Mouse (Mus musculus) 3134 (cell line): Measurements from ENCODE around the gene Ttyh3.

Source experiments
- DNase-seq: peaks from one replicate; pipeline ENCODE4 v3.0.0-alpha.2; 2011; ENCODE audit warnings: low spot score; ENCODE audit not compliant: insufficient read length; ENCODE audit errors: extremely low read depth

Ttyh3 gene

GRCm38 (mm10) chr5:140654096-140654845, 5.4 kb upstream of the Ttyh3 start:
- DNase-seq: no peak

DNA sequence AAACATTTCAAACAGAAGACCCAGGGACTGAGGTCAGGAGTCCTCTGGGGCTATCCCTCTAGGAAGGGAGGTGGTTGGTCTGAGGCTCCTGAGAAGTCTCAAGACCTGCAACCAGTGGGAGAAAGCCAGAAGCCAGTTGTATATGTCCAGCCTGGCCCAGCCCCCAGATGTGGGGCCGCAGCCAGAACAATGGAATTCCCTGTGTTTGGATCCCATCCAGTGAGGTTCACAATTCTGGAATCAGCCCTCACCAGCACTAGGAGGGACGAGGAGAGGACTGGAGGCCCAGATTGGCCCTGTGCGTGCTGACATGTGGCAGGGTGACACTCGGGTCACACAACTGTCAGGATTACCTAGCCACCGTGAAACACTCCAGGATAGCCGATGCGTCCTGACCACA, 3.8 kb upstream of the Ttyh3 start:
- DNase-seq: no peak

DNA sequence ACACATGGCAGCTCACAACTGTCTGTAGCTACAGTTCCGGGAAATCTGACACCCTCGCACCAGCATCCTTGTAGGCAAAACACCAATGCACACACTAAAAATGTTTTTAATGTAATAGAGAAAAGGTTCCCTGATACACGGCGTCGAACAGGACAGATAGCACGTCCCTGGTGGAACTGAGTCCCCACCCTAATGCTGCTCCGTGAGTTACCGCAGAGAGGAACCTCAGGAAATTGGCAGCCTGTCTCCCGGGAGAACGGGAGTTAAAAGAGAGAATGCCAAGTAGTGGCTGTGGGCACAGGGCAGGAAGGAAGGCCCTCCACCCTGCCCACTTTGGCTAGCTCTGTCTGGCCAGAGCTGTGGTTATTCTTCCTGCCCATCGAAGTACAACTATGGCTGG, 2.4 kb upstream of the Ttyh3 start:
- no peak for DNase-seq

DNA sequence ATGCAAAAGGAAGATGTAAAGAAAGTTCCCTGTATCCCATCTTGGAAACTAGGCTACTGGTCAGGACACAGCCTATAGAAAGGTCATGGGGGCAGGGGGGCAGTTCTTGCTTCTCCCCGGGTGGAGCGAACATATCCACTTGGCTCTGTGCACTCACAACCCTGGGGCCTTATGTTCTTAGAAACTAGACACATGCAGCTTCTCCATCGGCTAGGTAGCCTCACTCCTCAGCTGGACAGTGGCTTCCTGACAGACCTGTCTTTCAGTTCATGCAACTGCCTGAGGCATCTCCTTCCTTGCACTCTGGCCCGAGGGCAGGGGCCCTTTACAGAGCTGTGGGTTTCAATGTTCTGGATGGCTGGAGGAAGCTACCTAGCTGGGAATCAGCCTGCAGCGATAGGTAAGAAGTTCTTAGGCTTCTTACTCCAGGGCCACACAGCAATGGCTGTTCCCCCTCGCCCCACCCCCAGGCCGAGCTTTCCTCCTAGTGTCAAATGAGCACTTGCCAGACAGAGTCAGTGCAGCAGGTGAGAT, 1.1 kb upstream of the Ttyh3 start:
- DNase-seq: no peak

GRCm38 (mm10) chr5:140649101-140649667, 353 bp upstream of the Ttyh3 start:
- DNase-seq: peak; percentile 84

GRCm38 (mm10) chr5:140647821-140648518, 861 bp downstream of the Ttyh3 start:
- peak; percentile 47 for DNase-seq

DNA sequence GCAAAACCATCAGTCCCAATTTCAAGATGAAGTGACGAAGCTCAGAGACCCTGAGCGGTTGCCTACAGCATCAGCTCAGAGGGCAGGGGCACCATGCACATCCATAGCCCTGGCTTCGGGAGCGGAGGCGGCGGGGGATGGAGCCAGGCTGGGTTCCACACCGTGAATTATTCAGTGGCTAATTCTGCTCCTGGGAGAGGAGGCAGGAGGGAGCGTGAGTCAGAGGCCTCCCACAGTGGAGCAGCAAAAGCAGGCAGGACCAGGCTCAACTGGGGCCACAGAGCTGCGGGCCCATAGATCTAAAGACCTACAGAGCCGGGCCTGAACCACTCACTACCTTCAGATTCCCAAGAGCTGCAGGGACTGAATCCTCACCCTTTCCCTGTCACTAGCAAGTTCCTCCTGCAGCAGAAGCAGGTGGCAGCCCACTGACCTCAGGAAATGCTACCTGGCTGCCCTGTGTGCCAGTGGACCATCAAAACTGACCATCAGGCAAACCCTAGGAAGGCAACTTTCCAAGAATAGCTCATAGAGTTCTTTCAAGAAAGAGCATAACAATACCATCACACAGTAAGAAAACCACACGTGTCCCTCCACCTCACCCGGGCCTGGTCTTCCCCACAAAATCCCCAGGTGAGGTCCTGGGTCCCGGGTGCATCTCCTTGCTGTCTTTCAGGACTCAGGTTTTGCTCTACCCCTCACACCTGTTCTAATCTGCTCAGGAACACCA, 1.6 kb downstream of the Ttyh3 start:
- DNase-seq: no peak

DNA sequence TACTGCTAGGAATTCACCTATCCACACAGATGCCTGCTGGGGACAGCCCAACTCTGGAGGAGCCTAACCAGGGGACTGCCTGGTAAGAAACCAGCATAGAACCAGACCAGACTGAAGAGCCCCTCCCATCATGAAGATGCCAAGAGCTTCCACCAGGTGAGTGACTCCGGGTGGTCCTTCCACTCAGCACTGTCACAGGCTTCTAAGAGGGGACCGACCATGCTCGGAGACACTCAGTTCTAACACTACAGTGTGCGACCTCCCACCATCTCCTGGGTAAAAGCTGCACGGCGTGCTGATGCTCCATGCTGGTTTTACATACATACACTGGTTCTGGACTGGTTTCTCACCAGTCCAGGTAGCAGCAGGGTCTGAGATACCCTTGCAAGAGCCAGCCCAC, 2.7 kb downstream of the Ttyh3 start:
- DNase-seq: no peak

DNA sequence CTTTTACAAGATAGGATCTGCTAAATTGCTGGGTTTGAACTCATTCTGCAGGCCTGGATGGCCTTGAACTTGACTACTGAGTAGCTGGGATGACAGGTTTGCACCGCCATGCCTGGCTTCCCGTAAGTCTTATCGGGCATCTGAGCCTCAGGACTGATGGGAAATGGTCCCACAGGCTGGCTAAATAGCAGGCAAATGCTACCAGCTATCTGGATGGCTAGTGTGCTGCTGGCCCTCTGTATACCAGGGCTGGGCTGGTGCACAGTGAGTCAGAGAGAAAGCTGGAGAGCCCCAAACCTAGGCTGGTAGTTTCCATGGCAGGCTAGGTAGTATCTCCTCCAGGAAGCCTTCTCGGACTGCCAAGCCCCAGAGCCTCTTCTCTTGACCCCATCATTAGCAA, 3.4 kb downstream of the Ttyh3 start:
- no peak for DNase-seq

- DNase-seq: no peak
These were observed 4.1 kb downstream of the Ttyh3 start for GRCm38 (mm10) chr5:140644702-140645201.

- no peak for DNase-seq
These were observed 4.6 kb downstream of the Ttyh3 start for GRCm38 (mm10) chr5:140644263-140644662.

GRCm38 (mm10) chr5:140642076-140642475, 6.8 kb downstream of the Ttyh3 start:
- DNase-seq: no peak

DNA sequence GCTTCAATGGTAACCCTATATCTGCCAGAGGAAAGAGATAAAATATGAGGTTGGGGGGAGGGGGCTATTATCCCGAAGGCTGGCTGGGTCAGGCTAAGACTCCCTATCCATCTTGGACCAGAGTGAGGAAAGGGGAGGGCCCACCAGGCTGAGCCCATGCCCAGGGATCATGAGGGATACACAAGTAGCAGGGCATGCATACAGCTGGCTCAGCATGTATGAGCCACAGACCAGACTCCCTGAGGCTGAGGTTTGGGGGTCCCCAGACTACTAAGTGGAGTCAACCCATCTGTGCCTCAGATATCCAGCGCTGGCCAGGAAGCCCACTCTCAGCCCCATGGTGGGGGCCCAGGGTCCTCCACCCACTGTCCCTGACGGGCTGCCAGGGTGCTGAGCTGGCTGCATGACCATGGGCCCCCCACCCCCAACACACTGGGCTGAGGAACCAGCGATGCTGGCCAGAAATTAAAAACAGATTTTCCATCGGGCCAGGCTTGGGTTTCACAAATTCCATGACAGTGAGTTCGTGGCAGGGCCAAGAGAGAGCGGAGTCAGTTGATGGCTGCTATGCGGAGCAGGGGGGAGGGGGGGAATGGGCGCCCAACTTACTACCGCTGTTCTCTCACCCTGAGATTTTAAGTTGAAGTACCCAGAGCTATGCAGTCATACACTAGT, 7.4 kb downstream of the Ttyh3 start:
- no peak for DNase-seq

DNA sequence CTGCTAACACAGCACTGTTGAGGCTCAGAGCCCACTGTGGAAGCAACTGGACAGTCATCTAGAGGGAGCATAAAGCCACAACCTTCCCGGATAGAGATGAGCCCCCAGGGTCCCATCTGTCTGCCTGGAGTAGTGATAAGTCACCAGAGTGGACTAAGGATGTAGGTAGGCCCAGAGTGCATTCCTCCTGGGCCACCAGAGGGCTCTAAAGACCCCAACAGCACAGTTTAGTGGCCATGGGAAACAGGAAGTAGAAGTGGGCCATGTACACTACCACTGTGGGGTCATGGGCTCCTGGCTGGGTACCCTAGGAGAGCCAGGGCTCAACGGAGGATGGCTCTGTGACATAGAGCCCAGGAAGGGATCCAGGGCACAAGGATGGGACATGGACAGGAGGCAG, 8.0 kb downstream of the Ttyh3 start:
- no peak for DNase-seq

DNA sequence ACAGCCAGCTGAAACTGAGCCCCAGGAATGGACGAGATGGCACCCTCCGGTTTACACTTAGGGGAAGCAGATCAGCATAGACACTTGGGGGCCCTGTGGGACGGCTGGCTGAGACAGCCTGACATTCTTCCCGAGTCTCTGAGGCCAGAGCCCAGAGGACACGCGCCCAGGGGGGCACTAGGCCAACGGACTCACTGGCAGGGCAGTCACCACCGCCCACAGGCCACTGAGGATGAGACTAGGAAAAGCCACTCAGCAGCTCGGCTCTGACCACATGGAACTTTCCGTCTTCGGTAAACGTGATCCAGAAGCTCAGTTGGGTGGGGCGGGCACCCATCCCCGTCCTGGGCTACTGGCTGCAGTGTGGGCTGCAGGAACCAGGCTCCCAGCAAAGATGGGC, 9.0 kb downstream of the Ttyh3 start:
- no peak for DNase-seq

DNA sequence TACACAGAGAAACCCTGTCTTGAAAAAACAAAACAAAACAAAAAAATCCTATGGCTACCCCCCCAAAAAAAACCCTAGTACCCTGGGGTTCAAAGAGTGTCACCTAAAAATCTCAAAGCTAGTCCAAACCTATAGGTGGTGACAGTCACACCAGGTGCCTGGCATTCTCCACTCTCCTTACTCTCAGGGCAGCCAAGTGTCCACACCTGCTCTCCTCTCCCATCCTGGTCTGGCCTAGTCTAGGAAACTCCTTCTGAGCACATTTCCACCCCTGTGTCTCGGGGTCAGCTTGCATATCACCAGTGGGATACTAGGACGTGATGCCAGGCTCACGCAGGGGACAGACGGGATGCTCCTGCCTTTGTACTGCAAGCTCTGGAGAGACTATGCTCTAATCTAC, 9.5 kb downstream of the Ttyh3 start:
- DNase-seq: no peak

DNA sequence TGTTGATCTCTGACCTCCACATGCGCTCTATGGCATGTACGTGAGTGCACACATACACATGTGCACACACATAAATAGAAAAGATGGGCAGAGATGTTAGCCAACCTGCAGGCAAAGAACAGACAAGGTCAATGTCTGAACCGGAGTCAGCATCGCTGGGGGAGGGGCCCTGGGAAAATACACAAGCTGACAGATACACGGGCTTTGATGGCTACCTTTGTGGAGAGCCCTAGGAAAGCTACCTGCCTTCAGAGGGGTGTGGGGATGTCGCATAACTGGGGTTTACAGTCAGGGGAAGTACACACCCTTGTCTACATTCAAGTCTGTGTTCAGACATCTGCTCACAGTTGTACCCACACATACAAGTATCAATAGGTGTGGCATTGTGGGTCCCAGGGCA, 10.3 kb downstream of the Ttyh3 start:
- no peak for DNase-seq

DNA sequence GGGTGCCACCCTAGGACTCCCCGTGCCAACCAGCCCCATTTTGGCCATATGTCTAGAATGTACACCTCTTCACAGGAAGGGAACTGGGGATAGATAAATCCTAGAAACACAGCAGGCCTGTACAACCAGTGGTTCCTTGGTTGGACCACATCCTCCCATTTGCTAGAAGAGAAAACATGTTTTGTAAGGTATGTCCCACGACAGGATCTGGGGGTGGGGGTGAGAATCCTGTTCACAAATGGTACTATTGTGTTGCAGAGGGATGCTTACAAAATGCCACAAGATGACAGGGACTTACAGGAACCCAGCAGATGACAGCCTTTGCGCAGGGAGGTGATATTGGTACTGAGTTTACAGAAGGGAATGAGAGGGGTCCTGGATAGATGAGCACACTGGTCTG, 10.8 kb downstream of the Ttyh3 start:
- no peak for DNase-seq

- no peak for DNase-seq
These were observed 11.8 kb downstream of the Ttyh3 start for GRCm38 (mm10) chr5:140637058-140637410.

DNA sequence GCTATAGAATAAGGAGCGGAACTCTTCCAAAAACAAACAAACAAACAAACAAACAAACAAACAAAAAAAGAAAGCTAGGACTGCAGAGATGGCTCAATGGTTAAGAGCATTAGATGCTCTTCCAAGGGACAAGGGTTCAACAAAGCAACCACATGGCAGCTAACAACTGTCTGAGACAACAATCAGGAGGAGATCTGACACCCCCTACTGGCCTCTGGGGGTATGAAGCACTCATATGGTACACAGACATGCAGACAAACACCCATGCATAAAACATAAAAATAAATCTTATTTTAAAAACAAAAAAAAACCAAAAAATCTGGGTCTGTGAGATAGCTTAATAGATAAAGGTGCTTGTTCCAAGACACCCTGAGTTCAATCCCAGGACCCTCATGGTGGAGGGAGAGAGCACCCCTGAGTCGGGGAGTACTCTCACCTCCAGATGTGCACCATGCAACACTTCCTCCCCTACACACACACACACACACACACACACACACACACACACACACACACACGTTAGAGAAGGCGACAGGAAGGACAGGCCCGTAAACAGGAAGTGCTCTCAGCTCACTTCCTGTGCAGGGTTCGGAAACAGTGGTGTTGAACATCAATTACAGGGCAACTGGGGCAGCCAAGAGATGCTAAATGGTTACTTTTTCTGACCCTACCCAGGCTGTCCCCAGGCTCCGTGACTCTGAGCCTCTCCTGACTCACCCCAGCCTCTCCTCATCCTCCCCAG, 12.3 kb downstream of the Ttyh3 start:
- no peak for DNase-seq
